Mouse (Mus musculus) neural tube, embryonic 11.5 days (tissue): Measurements from ENCODE around the gene Mrps36. TPM values are rescaled to one million over a fixed set of nuclear protein-coding genes. Genes with fewer than 3 reads are reported as not detected.
A peak's percentile ranks its signal among the peaks of the same experiment; 100 is the strongest.
"Not testable (repeated sequence)": the region's sequence is repeated elsewhere in the genome, so short reads cannot be mapped to it uniquely, and the experiment has no call there.

Experiments
- ATAC-seq: fragments of 200-750 bp; cut with Nextera tagmentation; 2 replicates; pipeline ENCODE4 v1.8.0; 2017; ENCODE audit warnings: moderate number of reproducible peaks, mild to moderate bottlenecking, moderate TSS enrichment, moderate library complexity; ENCODE audit not compliant: insufficient read depth, low FRiP score, low TSS enrichment
- DNase-seq: peaks from one replicate; pipeline ENCODE4 v3.0.0-alpha.2; 2015; ENCODE audit warnings: low spot score
- H3K27ac ChIP-seq: fragments of 300-500 bp; sonication (generic); 2 replicates; pipeline ENCODE4 v1.5.1; 2014; ENCODE audit warnings: low read depth, mild to moderate bottlenecking, low read length
- H3K27me3 ChIP-seq: fragments of 300-500 bp; sonication (generic); 2 replicates; pipeline ENCODE4 v1.6.1; 2014; ENCODE audit warnings: mild to moderate bottlenecking, low read length, mixed read lengths; ENCODE audit not compliant: control insufficient read depth, insufficient read depth
- H3K36me3 ChIP-seq: fragments of 300-500 bp; sonication (generic); 2 replicates; pipeline ENCODE4 v1.6.1; 2014; ENCODE audit warnings: mild to moderate bottlenecking, low read length, moderate library complexity, mixed read lengths; ENCODE audit not compliant: control insufficient read depth, insufficient read depth
- H3K4me1 ChIP-seq: fragments of 300-500 bp; sonication (generic); 2 replicates; pipeline ENCODE4 v1.6.1; 2014; ENCODE audit warnings: low read length, mixed read lengths; ENCODE audit not compliant: control insufficient read depth, insufficient read depth
- H3K4me2 ChIP-seq: fragments of 300-500 bp; sonication (generic); 2 replicates; pipeline ENCODE4 v1.6.1; 2014; ENCODE audit warnings: low read depth, mild to moderate bottlenecking, moderate library complexity
- H3K4me3 ChIP-seq: fragments of 300-500 bp; sonication (generic); 2 replicates; pipeline ENCODE4 v1.5.1; 2014; ENCODE audit warnings: low read depth, low read length
- H3K9ac ChIP-seq: fragments of 300-500 bp; sonication (generic); 2 replicates; pipeline ENCODE4 v1.6.1; 2014; ENCODE audit warnings: mild to moderate bottlenecking, low read length
- H3K9me3 ChIP-seq: fragments of 300-500 bp; sonication (generic); 2 replicates; pipeline ENCODE4 v1.6.1; 2016; ENCODE audit warnings: low read length; ENCODE audit not compliant: control insufficient read depth
- WGBS: fragments of 180-500 bp; shearing (Covaris S2); extraction: QIAGEN DNeasy Blood & Tissue Kit; methylation state at CpG from one replicate; pipeline ENCODE4 v1.1.7; 2014; 5-methylcytosine and 5-hydroxymethylcytosine counted together
- polyA plus RNA-seq: library from polyadenylated mRNA; unstranded; fragments of >200 nt; fragmentation: Nextera tagmentation; extraction: Ambion mirVana; gene quantifications from 2 replicates; pipeline ENCODE4 v1.2.1, GENCODE M21; 2014

The Mrps36 gene
- 129 and 144 TPM in 2 replicates for polyA plus RNA-seq

GRCm38 (mm10) chr13:100744036-100744744 lies at the start of gene Mrps36:
Mrps36 (minus strand) TSS chr13:100744659.
- peak; percentile 93 for DNase-seq
- H3K9me3 ChIP-seq = no peaks in the 10 kb centered on the region
- H3K27me3 ChIP-seq = no peaks in the 10 kb centered on the region
- no peaks in the 10 kb centered on the region; the same call in 1 of the 2 replicates for H3K4me1 ChIP-seq
- WGBS = under 1% methylated on average over 52 of the region's 52 CpGs
- ATAC-seq = peak; percentile 97
- peak within 1 kb of the TSS; percentile 50 for H3K4me3 ChIP-seq
- peak within 1 kb of the TSS; percentile 91 for H3K27ac ChIP-seq
- no peaks in the 10 kb centered on the region for H3K36me3 ChIP-seq
- H3K9ac ChIP-seq = peak within 1 kb of the TSS; percentile 64
- peak within 1 kb of the TSS; percentile 51 for H3K4me2 ChIP-seq

GRCm38 (mm10) chr13:100789083-100789482 lies 44.6 kb upstream of the Mrps36 start:
- Histone ChIP-seq H3K4me3 (no peak overlapping the region), H3K36me3 (no peaks in the 10 kb centered on the region), H3K4me2 (no peak overlapping the region), H3K27me3 (no peaks in the 10 kb centered on the region), H3K27ac (no peak overlapping the region), H3K9me3 (no peaks in the 10 kb centered on the region), H3K4me1 (no peaks in the 10 kb centered on the region), H3K9ac (no peak overlapping the region)
- DNase-seq (no peak), ATAC-seq (no peak)
- 93% methylated on average over 3 of the region's 3 CpGs for WGBS

- H3K9me3 ChIP-seq, H3K27me3 ChIP-seq, ATAC-seq, H3K36me3 ChIP-seq, H3K4me1 ChIP-seq, H3K27ac ChIP-seq, H3K4me3 ChIP-seq, DNase-seq, H3K9ac ChIP-seq, H3K4me2 ChIP-seq: not testable (repeated sequence)
- 96% methylated on average over 10 of the region's 14 CpGs for WGBS
These were observed 43.6 kb upstream of the Mrps36 start for GRCm38 (mm10) chr13:100788057-100788456.

GRCm38 (mm10) chr13:100787316-100788010 lies 43.0 kb upstream of the Mrps36 start:
- Histone ChIP-seq H3K9me3 (no peaks in the 10 kb centered on the region), H3K36me3 (0 out of 2 replicates have a peak, but pooled peaks cover under 1% of the 10 kb centered on the region), H3K4me3 (no peak overlapping the region), H3K4me1 (no peaks in the 10 kb centered on the region), H3K4me2 (no peak overlapping the region), H3K27ac (no peak overlapping the region), H3K27me3 (no peaks in the 10 kb centered on the region), H3K9ac (no peak overlapping the region)
- DNase-seq = no peak
- ATAC-seq = no peak
- 71% methylated on average over 6 of the region's 6 CpGs for WGBS

- ATAC-seq (peak; percentile 99), DNase-seq (peak; percentile 96)
- no peaks in the 10 kb centered on the region for H3K4me1 ChIP-seq
- H3K27me3 ChIP-seq = no peaks in the 10 kb centered on the region
- peak within 1 kb of the TSS; percentile 92 for H3K9ac ChIP-seq
- H3K4me3 ChIP-seq = peak within 1 kb of the TSS; percentile 84
- WGBS = under 1% methylated on average over 34 of the region's 35 CpGs
- peak within 1 kb of the TSS; percentile 83 for H3K4me2 ChIP-seq
- no peak within 1 kb of the TSS for H3K27ac ChIP-seq
- no peaks in the 10 kb centered on the region for H3K9me3 ChIP-seq
- 0 out of 2 replicates have a peak, but pooled peaks cover 4% of the 10 kb centered on the region for H3K36me3 ChIP-seq
These were observed 42.0 kb upstream of the Mrps36 start, which contains the start of gene Ccnb1 for GRCm38 (mm10) chr13:100786414-100786867. Ccnb1 (minus strand) TSS chr13:100786570.

- Histone ChIP-seq H3K9ac (peak overlapping the region; percentile 92), H3K4me2 (peak overlapping the region; percentile 83), H3K27me3 (no peaks in the 10 kb centered on the region), H3K9me3 (no peaks in the 10 kb centered on the region), H3K4me3 (peak overlapping the region; percentile 84), H3K36me3 (peaks cover 6% of the 10 kb centered on the region; the same call in 1 of the 2 replicates), H3K27ac (no peak overlapping the region), H3K4me1 (no peaks in the 10 kb centered on the region)
- ATAC-seq (peak; percentile 33), DNase-seq (no peak)
- WGBS = under 1% methylated on average over 29 of the region's 30 CpGs
These were observed 41.5 kb upstream of the Mrps36 start for GRCm38 (mm10) chr13:100785806-100786413.

DNA sequence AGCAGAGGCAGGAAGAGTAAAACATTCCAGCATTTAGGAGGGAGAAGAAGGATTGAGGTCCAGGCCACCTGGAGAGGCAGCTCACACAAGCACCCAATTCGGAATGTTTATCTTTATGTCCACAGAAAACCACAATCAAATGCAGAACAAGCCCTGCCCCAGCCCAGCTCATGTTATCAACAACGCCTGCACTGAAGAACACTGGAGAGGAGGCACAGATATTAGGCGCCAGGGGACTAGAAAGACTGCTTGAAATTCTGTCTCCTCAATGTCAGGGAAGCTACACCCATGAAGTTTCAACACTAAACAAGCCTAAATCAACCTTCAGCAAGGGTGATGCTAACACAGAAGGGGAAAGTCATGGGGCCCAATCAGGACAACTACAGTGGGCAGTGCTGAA lies 33.0 kb upstream of the Mrps36 start:
- WGBS = 81% methylated on average over 3 of the region's 3 CpGs
- Histone ChIP-seq H3K36me3 (peaks cover 6% of the 10 kb centered on the region), H3K9ac (no peak overlapping the region), H3K27ac (no peak overlapping the region), H3K4me2 (no peak overlapping the region), H3K4me3 (no peak overlapping the region), H3K27me3 (no peaks in the 10 kb centered on the region), H3K9me3 (no peaks in the 10 kb centered on the region), H3K4me1 (peaks cover 4% of the 10 kb centered on the region; the same call in 1 of the 2 replicates)
- DNase-seq = no peak
- no peak for ATAC-seq

DNA sequence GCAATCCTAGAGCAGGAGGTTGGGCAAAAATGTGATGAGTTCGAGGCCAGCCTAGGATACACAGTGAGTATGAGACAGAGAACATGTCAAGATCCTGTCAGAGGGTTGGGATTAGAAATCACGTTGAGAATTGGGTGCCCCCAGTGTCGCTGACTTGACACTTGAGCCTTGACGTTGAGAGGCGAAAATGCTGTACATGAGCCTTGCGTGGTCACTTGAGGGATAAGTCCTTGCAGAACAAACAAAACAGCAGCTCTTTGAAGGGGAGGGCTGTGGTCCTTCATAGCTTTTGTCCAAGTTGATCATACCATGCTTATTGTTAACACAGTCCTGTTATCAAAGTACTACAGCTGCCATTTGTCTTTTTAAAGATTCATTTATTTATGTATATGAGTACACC lies 32.3 kb upstream of the Mrps36 start:
- Histone ChIP-seq H3K27me3 (no peaks in the 10 kb centered on the region), H3K4me3 (no peak overlapping the region), H3K27ac (no peak overlapping the region), H3K9ac (no peak overlapping the region), H3K36me3 (peaks cover 2% of the 10 kb centered on the region), H3K9me3 (no peaks in the 10 kb centered on the region), H3K4me1 (peaks cover 4% of the 10 kb centered on the region; the same call in 1 of the 2 replicates), H3K4me2 (no peak overlapping the region)
- ATAC-seq (no peak), DNase-seq (no peak)
- 64% methylated on average over 6 of the region's 6 CpGs for WGBS
